Mouse (Mus musculus) CH12.LX (cell line): ENCODE measurements at regions not wholly inside any gene's neighbourhood (a gene's known extent, or its start where the extent isn't known, plus 50 kb on each side); places are given as distances from the start of the nearest gene placed in this dataset.

Source experiments
- DNase-seq: peaks from one replicate; pipeline ENCODE4 v3.0.0-alpha.2; 2013; ENCODE audit errors: extremely low read depth
- H3K27ac ChIP-seq: 2 replicates; pipeline ENCODE4 v1.5.1; 2012; ENCODE audit warnings: low read depth, mild to moderate bottlenecking, control low read depth, moderate library complexity; ENCODE audit not compliant: insufficient read depth
- H3K27me3 ChIP-seq: replicated peaks from 2 replicates; pipeline ENCODE3; 2012; ENCODE audit warnings: inconsistent platforms
- H3K36me3 ChIP-seq, 2 experiments: replicated peaks in 1 of 2; 2 replicates each; pipeline versions ENCODE3 to v1.6.1; 2012; ENCODE audit warnings: inconsistent platforms in 1 of 2, low read length in 1 of 2, mild to moderate bottlenecking in 1 of 2, mixed read lengths in 1 of 2, moderate library complexity in 1 of 2; ENCODE audit not compliant: control insufficient read depth in 1 of 2, insufficient read depth in 1 of 2
- H3K4me1 ChIP-seq, 2 experiments: 2 replicates each; pipeline ENCODE4 v1.6.1; 2012; ENCODE audit warnings: inconsistent platforms in 1 of 2, moderate library complexity in 1 of 2; ENCODE audit not compliant: insufficient read depth in 2 of 2, control insufficient read depth in 1 of 2
- H3K4me2 ChIP-seq: 2 replicates; pipeline ENCODE4 v1.6.1; 2012; ENCODE audit warnings: low read depth, mild to moderate bottlenecking, control low read depth; ENCODE audit not compliant: poor library complexity, insufficient read depth, severe bottlenecking
- H3K4me3 ChIP-seq, 3 experiments: fragments of 150-350 bp in 1 of 3; sonication (generic) in 1 of 3; replicated peaks in 1 of 3; 2 replicates each; pipeline versions ENCODE3 to v1.5.1; 2011 to 2012; ENCODE audit warnings: low read depth in 2 of 3, low read length in 2 of 3, mild to moderate bottlenecking in 2 of 3, moderate library complexity in 2 of 3, control low read depth in 1 of 3, improper control_type of control experiment in 1 of 3, inconsistent platforms in 1 of 3, mixed read lengths in 1 of 3; ENCODE audit not compliant: poor library complexity in 1 of 3
- H3K79me2 ChIP-seq: replicated peaks from 2 replicates; pipeline ENCODE4 v1.6.1; 2012; ENCODE audit warnings: mild to moderate bottlenecking, moderate library complexity; ENCODE audit not compliant: control insufficient read depth, poor library complexity, insufficient read depth, severe bottlenecking; ENCODE audit errors: extremely low read depth
- H3K9ac ChIP-seq: 2 replicates; pipeline ENCODE4 v1.6.1; 2012; ENCODE audit warnings: low read depth, mild to moderate bottlenecking, control low read depth, moderate library complexity; ENCODE audit not compliant: insufficient read depth
- H3K9me3 ChIP-seq: replicated peaks from 2 replicates; pipeline ENCODE3; 2012; ENCODE audit warnings: low read length, inconsistent platforms, mixed read lengths
- CHD2 ChIP-seq: IDR thresholded peaks from 2 replicates; pipeline ENCODE4 v1.6.1; 2011; ENCODE audit warnings: low read length, improper control_type of control experiment
- ELF1 ChIP-seq: IDR thresholded peaks from 2 replicates; pipeline ENCODE4 v1.6.1; 2014; ENCODE audit warnings: low read depth, mild to moderate bottlenecking, inconsistent platforms, low read length, improper control_type of control experiment
- ETS1 ChIP-seq: conservative IDR thresholded peaks from 2 replicates; pipeline ENCODE4 v1.6.1; 2012; ENCODE audit warnings: low read depth, mild to moderate bottlenecking, inconsistent platforms, low read length, improper control_type of control experiment, moderate library complexity
- HCFC1 ChIP-seq: IDR thresholded peaks from 2 replicates; pipeline ENCODE4 v1.6.1; 2012; ENCODE audit warnings: low read depth, mild to moderate bottlenecking, inconsistent platforms, low read length, improper control_type of control experiment
- JUND ChIP-seq: conservative IDR thresholded peaks from 2 replicates; pipeline ENCODE4 v1.6.1; 2011; ENCODE audit warnings: low read depth, low read length, improper control_type of control experiment
- KAT2A ChIP-seq: IDR thresholded peaks from 2 replicates; pipeline ENCODE4 v1.6.1; 2012; ENCODE audit warnings: low read length, improper control_type of control experiment, inconsistent platforms; ENCODE audit not compliant: insufficient replicate concordance
- MAFK ChIP-seq: IDR thresholded peaks from 2 replicates; pipeline ENCODE4 v1.6.1; 2011; ENCODE audit warnings: low read length, improper control_type of control experiment; ENCODE audit not compliant: insufficient replicate concordance
- MAZ ChIP-seq: IDR thresholded peaks from 2 replicates; pipeline ENCODE4 v1.6.1; 2012; ENCODE audit warnings: low read depth, mild to moderate bottlenecking, inconsistent platforms, low read length, improper control_type of control experiment, moderate library complexity
- MEF2A ChIP-seq: IDR thresholded peaks from 2 replicates; pipeline ENCODE4 v1.6.1; 2014; ENCODE audit warnings: low read depth, mild to moderate bottlenecking, inconsistent platforms, low read length, improper control_type of control experiment, borderline replicate concordance
- MYC ChIP-seq: IDR thresholded peaks from 2 replicates; pipeline ENCODE4 v1.6.1; 2011; ENCODE audit warnings: low read depth, mild to moderate bottlenecking, improper control_type of control experiment, low read length
- NRF1 ChIP-seq: IDR thresholded peaks from 2 replicates; pipeline ENCODE4 v1.6.1; 2014; ENCODE audit warnings: low read depth, mild to moderate bottlenecking, inconsistent platforms, low read length, improper control_type of control experiment, moderate library complexity
- POLR2AphosphoS2 ChIP-seq: IDR thresholded peaks from 2 replicates; pipeline ENCODE4 v1.6.1; 2011; ENCODE audit warnings: low read depth, low read length, improper control_type of control experiment
- RAD21 ChIP-seq: IDR thresholded peaks from 2 replicates; pipeline ENCODE4 v1.6.1; 2011; ENCODE audit warnings: low read depth, mild to moderate bottlenecking, low read length, improper control_type of control experiment, moderate library complexity
- SMC3 ChIP-seq: IDR thresholded peaks from 2 replicates; pipeline ENCODE4 v1.6.1; 2011; ENCODE audit warnings: low read depth, low read length, improper control_type of control experiment
- USF1 ChIP-seq: IDR thresholded peaks from 2 replicates; pipeline ENCODE4 v1.6.1; 2014; ENCODE audit warnings: low read depth, mild to moderate bottlenecking, inconsistent platforms, low read length, improper control_type of control experiment
- ZNF384 ChIP-seq: IDR thresholded peaks from 2 replicates; pipeline ENCODE4 v1.6.1; 2012; ENCODE audit warnings: low read depth, low read length, improper control_type of control experiment, inconsistent platforms
- dilution Hi-C: fragments of 300-500 bp; cut with MboI; formaldehyde crosslinking; loops from 2 replicates; pipeline ENCODE4 v1.14.3; 2020; ENCODE audit warnings: low sequenced_read_pairs; ENCODE audit not compliant: extremely low pct_unique_long_range_greater_than_20kb, extremely low pct_ligation_motif_present
- in situ Hi-C: fragments of 300-500 bp; cut with MboI; formaldehyde crosslinking; loops from 3 replicates; pipeline ENCODE4 v1.14.3; 2019; ENCODE audit warnings: low sequenced_read_pairs, low pct_ligation_motif_present, low pct_unique_long_range_greater_than_20kb, mixed read lengths

- no peaks in the 10 kb centered on the region for H3K79me2 ChIP-seq
- no peak overlapping the region for H3K9ac ChIP-seq
- no peaks in the 10 kb centered on the region for H3K4me1 ChIP-seq
- no peak overlapping the region for H3K27ac ChIP-seq
- no peaks in the 10 kb centered on the region for H3K9me3 ChIP-seq
- H3K4me3 ChIP-seq, result no peak overlapping the region
- no peak for DNase-seq
- TF ChIP-seq JUND, result no peak
- TF ChIP-seq ELF1, result no peak
- no peak for TF ChIP-seq MAFK
- TF ChIP-seq RAD21, result no peak
- no peak for TF ChIP-seq POLR2AphosphoS2
- no peak for TF ChIP-seq HCFC1
- TF ChIP-seq MEF2A, result no peak
- no peak for TF ChIP-seq ZNF384
- TF ChIP-seq ETS1, result no peak
- no peak for TF ChIP-seq CHD2
- TF ChIP-seq MYC, result no peak
- TF ChIP-seq SMC3, result no peak
- no peak for TF ChIP-seq KAT2A
- TF ChIP-seq NRF1, result no peak
- no peak for TF ChIP-seq USF1
- TF ChIP-seq, all 38 proteins: peak for 0
- dilution Hi-C loops (no loop called here), in situ Hi-C loops (no loop called here)
- Histone ChIP-seq H3K27me3 (no peaks in the 10 kb centered on the region), H3K4me2 (no peak overlapping the region), H3K36me3 (no peaks in the 10 kb centered on the region)
These were observed 136.2 kb upstream of the C9orf72 start for GRCm38 (mm10) chr4:35362176-35362575.

DNA sequence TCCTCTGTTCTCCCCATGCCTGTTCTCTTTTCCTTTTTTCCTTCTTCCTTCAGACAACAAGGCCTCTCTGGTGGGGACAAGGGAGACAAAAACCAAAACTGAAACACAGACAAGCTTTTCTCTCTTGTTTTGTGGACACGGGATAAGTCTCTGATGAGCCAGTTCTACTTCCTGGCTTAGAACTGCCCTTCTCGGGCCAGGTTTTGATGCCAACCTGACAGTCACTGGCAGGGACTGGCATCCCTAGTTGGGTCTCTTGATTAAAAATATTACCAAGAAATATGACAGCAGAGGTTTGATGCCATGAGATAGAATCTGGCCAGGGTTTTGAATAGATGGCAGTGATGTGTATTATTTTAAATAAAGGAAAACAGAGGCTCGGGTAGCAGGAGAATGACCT is 133.4 kb upstream of the C9orf72 start:
- no peak for DNase-seq
- no peak overlapping the region for H3K4me2 ChIP-seq
- H3K27me3 ChIP-seq, result no peaks in the 10 kb centered on the region
- TF ChIP-seq MAZ (no peak), USF1 (no peak)
- no peaks in the 10 kb centered on the region for H3K79me2 ChIP-seq
- H3K9me3 ChIP-seq, result no peaks in the 10 kb centered on the region
- H3K4me1 ChIP-seq, result no peaks in the 10 kb centered on the region
- dilution Hi-C loops, result no loop called here
- H3K27ac ChIP-seq, result no peak overlapping the region
- no peaks in the 10 kb centered on the region for H3K36me3 ChIP-seq
- in situ Hi-C loops, result no loop called here
- no peak overlapping the region for H3K4me3 ChIP-seq
- no peak overlapping the region for H3K9ac ChIP-seq
